Mouse (Mus musculus) v-Abl transformed pro-B cells (cell line): ENCODE data around the gene Taar3.

Source experiments
- in situ Hi-C, 2 experiments: fragments of 400-800 bp; cut with MboI; formaldehyde crosslinking; loops; one replicate each; pipeline ENCODE4 v1.15.1; 2025; ENCODE audit not compliant: unreplicated experiment in 2 of 2

Taar3 gene

DNA sequence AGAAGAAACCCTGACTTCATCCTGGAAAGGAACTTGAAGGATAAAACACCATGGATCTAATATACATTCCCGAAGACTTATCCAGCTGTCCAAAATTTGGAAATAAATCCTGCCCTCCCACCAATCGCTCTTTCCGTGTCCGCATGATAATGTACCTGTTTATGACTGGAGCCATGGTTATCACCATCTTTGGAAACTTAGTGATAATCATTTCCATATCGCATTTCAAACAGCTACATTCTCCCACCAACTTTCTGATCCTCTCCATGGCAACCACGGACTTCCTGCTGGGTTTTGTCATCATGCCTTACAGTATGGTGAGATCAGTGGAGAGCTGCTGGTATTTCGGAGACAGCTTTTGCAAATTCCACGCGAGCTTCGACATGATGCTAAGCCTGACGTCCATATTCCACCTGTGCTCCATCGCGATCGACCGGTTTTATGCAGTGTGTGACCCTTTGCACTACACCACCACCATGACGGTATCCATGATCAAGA lies at the start of gene Taar3:
Gene Taar3, plus strand, starts transcription at position 51 of the 498 bp plus-strand sequence.
- in situ Hi-C loops: no loop called here

DNA sequence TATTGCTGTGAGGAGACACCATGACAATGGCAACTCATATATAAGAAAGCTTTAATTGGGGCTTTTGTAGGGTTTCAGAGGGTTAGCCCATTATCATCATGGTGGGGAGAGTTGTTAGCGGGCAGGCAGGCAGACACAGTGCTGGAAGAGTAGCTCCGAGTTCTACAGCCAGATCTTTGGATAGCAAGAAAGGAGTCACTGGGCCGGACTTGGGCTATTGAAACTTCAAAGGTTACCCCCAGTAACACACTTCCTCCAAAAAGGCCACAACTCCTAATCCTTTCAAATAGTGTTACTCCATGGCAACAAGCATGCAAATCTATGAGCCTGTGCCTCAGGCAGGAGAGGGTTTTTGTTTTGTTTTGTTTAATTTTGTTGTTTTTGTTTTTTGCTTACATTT lies 48.2 kb upstream of the Taar3 start:
- in situ Hi-C loops: no loop called here

DNA sequence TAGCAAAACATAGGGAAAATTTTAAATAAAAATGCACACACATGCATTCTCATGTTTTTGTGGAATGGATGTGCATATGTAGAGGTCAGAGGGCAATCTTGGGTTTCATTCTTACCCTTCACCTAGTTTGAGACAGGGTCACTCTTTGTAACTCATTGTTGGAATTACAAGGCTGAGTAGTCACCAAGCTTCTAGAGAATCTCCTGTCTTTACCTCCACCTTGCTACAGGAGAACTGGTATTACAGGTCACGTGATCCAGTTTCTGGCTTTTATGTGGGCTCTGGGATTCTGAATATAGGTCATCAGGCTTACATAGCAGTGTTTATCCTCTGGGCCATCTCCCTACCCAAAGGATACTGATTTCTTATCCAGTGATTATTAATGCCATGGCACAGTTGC lies 43.7 kb upstream of the Taar3 start:
- in situ Hi-C loops: no loop called here

DNA sequence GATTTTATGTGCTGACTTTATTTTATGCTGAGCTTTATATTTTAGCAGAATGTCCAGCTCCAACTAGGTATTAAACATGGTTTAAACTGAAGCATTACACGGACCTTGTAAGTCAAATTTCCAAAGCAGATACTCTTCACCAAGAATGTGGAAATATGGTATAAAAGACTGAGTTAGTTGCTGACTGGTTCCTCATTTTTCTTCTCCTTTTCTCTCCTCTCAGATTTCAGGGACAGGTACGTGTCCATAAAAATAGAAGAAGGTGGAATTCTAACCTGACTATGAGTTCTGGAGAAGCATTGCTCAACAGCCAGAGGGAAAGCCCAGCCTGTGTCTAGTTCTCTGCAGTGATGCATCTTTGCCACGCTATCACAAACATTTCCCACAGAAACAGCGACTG lies 29.3 kb upstream of the Taar3 start, which contains the start of gene Taar1:
Gene Taar1, plus strand, starts transcription at position 301 of the 400 bp plus-strand sequence.
- in situ Hi-C loops: no loop called here

DNA sequence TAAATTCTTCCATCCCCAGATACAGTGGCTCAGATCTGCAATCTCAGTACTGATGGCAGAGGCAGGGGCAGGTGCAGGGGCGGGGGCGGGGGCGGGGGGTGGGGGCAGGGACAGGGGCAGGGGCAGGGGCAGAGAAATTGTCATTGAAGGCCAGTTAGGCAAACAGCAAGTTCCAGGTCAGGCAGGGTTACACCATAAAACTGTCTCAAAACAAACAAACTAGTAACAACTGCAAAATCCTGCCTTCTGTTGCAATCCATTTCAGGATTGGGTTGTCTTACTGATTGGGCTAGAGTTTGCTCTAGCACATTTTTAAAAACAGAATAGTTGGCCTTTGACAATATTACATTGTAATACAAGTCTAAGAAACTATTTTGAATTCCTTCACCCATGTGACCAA lies 26.9 kb upstream of the Taar3 start:
- in situ Hi-C loops: no loop called here

DNA sequence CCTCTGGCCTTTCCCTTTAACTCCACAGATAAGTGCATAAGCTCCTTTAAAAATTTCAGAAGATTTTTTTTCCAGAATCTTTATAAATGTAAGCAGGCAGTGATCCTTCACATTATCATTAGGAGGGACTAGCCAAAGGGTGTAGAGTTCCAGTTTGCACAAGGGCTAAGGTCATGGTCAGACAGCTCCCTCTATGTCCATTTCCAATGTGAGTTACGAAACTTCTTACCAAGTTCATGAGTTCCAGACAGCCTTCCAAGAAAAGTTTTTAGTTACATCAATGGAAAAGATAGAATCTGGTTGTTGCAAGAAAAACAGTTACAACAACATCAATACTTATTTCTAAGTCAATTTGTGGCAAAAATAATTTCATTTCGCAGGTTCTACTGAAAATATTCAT lies 25.4 kb upstream of the Taar3 start:
- in situ Hi-C loops: no loop called here

DNA sequence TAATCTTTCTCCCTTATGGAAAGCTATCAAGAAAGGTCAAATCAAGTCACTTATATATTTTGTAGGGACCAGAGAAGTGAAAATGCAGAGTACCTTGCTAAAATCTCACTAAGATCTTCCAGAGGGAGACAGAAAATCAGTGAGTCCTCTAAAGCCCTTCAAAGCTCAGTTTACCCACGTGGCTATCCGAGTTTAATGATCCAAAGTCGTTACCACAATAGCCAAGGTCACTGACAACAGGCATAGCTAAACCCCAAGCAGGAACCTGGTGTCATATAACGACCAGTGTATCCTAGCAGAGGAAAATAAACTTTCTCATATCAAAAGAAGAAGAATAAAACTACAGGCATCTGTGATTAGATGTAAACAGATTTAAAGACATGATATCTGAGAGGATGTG lies 11.7 kb upstream of the Taar3 start:
- in situ Hi-C loops: no loop called here

DNA sequence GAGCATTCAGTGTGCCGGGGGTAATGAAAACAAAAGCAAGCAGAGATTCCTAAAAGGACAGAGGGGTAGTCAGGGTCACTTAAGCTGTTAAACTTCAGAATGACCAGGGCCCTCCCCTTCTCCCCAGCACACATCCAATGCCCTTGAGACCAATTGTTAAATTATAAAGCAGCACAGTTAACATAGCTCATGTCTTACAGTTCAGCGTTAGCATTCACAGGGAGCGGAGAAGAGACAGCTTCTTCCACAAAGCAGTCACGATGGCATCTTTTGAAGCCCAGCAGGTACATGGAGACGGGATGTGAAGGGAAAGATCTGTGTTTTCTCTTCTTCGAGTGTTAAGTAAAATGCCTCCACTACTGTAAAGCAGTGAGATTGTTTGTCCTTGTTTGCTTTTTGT lies 11.0 kb upstream of the Taar3 start, which contains the start of gene Taar2:
Gene Taar2, plus strand, starts transcription at position 261 of the 400 bp plus-strand sequence.
- in situ Hi-C loops: no loop called here

DNA sequence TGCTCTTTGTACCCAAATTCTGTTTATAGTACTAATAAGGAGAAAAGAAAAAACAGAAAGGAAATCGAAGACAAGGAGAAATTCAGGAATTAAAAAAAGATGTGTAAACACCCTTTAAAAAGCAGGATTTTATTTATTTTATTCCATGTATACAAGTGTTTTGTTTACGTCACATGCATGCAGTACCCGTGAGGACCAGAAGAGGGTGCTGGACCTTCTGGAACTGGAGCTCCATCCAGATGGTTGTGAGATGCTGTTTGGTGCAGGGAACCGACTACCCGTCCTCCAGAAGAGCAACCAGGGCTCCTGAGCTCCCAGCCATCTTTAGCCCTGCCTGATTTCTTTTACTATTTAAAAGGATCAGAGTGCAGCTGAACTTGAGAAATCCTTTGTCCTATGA lies 6.9 kb upstream of the Taar3 start:
- in situ Hi-C loops: no loop called here

DNA sequence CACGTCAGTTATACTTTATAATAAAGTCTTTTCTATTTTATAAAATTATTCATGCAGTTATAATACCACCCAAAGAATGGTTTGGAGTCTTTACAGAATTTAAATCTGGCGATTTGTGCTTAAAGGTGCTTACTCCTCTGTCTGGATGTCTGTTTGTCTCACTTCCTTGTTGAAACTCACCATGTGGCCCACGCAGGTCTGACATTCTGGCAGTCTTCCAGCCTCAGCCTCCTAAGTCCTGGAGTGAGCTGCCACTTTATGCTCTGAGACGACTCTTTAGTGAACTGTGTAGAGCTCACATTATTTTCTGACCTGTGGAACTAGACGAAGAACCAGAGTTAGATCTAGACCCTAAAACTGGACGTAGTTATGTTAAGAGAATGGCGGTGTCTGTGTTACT lies 1.3 kb upstream of the Taar3 start:
- in situ Hi-C loops: no loop called here

DNA sequence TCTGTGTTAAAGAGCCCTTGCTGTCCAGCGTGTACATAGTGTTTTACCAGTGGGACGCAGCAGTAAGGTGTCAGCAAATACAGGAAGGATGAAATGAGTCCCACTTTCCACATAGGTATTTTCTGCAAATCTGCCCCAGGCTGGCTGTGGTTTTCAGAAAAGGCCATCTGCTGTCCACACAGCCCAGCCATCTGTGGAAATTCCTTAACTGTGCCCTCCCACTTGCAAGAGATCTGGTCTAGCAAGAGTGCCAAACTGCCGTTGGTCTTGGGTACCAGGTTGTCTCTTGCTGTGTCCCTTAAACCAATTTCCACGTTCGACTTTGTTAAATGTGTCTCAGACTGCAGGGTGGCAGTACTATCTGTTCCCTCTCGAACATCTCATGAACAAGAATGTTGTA lies 2.4 kb downstream of the Taar3 start:
- in situ Hi-C loops: no loop called here

DNA sequence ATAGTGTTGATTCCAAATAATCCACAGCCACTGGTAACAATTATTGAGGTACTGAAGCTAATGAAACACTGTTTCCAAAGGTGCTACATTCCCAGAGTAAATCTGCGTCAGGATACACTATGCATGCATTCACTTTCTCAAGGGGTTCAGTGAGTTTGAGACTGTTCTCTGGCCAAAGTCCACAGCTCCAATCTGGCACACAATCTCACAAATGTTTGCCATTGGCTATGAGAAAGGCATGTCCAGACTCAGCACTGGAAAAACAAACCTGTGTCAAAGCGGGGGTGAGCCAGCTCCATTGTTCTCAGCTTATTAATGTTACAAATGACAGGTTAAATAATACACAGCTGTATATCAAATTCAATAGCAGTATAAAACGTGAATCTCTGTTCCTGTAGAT lies 9.7 kb downstream of the Taar3 start:
- in situ Hi-C loops: no loop called here

DNA sequence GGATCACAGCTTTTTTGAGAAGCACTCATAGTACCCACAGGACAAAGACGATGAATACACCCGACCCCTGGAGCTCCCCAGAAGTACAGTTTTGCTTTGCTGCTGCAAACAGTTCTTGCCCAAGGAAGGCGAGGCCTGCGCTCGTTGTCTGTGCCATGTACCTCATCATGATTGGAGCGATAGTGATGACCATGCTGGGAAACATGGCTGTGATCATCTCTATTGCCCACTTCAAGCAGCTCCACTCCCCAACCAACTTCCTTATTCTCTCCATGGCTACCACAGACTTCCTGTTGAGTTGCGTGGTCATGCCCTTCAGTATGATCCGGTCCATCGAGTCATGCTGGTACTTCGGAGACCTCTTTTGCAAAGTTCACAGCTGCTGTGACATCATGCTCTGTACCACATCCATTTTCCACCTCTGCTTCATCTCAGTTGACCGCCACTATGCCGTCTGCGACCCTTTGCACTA lies 11.1 kb downstream of the Taar3 start, which contains the start of gene Taar4:
Gene Taar4, plus strand, starts transcription at position 51 of the 472 bp plus-strand sequence.
- in situ Hi-C loops: no loop called here

DNA sequence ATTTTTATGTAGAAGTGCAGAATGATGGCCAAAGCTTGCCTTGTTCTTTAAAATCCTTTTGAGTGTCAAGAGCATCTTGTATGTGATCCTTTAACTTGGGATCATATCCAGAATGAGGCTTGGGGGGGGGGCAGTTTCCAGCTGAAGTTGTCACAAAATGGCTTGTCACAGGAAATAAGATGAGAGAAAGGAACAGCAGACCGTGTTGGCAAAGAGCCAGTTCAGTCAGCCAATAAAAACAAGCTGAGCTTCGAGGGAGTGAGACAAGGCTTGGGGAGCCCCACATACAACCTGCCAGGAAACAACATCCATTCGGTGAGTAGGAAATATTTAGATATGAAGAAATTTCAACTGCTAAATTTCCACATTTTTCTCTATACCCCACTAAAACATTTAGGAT lies 14.1 kb downstream of the Taar3 start:
- in situ Hi-C loops: no loop called here

DNA sequence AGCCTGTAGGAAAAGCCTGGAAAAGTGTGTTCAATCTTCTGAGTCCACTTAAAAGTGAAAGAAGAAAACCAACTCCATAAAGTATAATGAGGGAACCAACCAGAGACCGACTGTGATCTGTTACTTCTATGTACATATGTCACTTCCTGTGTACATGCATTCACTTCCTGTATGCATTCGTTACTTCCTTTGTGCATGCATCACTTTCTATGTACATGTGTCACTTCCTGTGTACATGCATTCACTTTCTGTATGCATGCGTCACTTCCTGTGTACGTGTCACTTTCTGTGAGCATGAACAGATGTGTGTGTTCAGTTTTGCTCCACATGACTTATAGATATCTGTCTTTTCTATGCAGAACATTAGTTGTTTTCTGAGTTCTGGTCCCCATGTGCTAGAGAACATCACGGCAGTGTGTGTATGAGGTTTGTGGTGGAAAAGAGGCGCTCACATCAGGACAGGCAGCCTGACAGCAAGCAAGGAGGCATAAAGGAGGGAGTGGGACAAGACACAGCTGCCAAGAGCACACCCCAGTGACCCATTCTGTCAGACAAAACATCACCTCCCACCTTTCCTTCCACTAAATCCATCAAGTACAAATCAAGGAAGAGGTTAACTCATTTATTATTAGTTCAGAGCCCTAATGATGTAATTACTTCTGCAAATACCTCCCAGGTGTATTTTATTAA lies 15.7 kb downstream of the Taar3 start:
- in situ Hi-C loops: no loop called here

DNA sequence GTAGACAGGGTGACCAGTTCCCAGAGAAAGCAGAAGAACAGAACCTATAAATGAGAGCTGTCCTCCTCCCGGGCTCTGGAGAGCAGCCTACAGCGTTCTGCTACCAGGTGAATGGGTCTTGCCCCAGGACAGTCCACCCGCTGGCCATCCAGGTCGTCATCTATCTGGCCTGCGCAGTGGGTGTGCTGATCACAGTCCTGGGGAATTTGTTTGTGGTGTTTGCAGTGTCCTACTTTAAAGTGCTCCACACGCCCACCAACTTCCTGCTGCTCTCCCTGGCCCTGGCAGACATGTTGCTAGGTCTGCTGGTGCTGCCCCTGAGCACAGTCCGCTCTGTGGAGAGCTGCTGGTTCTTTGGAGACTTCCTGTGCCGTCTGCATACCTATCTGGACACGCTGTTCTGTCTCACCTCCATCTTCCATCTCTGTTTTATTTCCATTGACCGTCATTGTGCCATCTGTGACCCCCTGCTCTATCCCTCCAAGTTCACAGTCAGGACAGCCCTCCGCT lies 21.4 kb downstream of the Taar3 start, which contains the start of gene Taar5:
Gene Taar5, plus strand, starts transcription at position 51 of the 510 bp plus-strand sequence.
- in situ Hi-C loops: loop anchor here in 1 of 2 experiments (10.0 kb wide), 1 partner anchor 334 kb away; no protein-coding TSS in a partner anchor

DNA sequence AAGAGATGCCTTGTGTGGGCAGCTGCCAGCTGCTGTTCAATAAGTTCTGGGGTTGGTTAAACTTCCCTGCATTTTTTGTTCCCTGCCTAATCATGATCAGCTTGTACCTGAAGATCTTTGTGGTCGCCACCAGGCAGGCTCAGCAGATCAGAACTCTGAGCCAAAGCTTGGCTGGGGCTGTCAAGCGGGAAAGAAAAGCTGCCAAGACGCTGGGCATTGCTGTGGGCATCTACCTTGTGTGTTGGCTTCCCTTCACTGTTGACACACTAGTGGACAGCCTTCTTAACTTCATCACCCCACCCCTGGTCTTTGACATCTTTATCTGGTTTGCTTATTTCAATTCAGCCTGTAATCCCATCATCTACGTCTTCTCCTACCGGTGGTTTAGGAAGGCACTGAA lies 21.9 kb downstream of the Taar3 start:
- in situ Hi-C loops: loop anchor here in 1 of 2 experiments (10.0 kb wide), 1 partner anchor 334 kb away; no protein-coding TSS in a partner anchor

DNA sequence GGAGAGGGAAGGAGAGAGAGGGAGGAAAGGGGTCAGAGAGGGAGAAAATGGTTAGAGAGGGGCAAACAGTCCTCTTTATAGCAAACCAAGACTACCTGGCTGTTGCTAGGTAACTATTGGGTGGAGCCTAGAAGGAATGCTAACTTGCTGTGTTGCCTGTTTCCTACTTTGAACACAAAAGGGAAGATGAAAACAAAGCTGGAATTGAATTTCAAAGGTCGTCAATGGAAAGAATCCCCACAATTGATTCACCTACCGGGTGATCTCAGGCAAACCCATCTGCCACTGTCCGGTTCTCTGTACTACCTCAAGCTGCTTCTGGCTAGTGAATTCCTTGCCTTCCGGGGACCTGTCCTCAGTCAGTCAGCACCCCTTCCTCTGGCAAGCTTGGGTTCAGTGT lies 28.6 kb downstream of the Taar3 start:
- in situ Hi-C loops: loop anchor here in 1 of 2 experiments (10.0 kb wide), 1 partner anchor 327 kb away; no protein-coding TSS in a partner anchor

DNA sequence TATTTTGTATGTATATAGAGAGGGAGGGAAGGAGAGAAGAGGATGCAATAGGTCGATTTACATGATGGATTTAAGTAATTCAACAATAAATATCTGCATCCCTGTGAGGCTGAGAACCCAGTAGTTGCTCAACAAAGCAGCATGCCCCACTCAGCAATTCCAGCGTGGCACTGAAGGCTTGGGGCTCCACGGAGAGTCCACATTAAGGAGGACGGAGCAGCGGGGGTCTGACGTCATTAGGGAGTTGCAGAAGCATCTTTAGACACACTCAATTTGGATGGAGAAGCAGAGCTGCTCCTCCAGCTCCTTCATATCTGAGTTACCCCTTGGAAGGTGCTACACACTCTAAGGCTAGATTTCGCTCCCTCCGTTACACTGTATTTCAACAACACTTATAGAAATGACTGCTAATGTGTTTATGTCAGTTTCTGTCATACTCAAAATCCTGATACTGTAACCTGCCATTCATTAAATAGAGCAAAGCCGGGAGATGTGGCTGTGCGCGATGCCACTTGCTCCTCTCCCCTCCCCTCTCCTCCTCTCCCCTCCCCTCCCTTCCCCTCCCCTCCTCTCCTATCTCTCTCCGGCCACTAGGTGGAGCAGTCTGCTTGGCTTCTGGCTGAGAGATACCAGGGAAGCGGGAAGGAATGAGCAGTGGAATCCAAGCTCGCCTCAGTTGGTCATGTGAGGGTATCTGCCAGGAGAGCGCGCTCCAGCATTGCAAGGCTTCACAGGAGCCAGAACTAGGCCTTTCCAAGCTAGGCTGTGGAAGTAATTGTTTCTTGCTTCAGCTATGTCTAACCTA lies 29.7 kb downstream of the Taar3 start:
- in situ Hi-C loops: loop anchor here in 1 of 2 experiments (10.0 kb wide), 1 partner anchor 326 kb away; no protein-coding TSS in a partner anchor

DNA sequence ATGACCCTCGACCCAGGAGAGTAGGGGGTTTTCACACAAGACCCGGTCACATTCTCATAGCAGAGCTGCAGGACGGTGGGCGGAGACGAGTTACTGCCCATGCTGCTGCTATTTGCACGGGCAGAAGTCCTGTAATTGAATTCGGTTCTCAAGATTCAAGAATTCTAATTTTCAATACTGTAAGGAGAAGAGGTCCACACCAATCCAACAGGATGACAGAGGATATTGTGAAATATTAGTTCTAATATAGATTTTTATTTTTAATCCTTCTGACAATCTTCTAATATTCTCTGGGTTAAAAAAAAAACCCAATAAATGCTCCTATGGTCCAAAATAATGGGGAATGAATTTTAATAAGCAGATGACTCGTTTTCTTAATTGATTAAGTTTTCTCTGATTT lies 36.2 kb downstream of the Taar3 start, which contains the start of gene Taar6:
Gene Taar6, minus strand, starts transcription at position 101 of the 400 bp plus-strand sequence.
- in situ Hi-C loops: no loop called here

DNA sequence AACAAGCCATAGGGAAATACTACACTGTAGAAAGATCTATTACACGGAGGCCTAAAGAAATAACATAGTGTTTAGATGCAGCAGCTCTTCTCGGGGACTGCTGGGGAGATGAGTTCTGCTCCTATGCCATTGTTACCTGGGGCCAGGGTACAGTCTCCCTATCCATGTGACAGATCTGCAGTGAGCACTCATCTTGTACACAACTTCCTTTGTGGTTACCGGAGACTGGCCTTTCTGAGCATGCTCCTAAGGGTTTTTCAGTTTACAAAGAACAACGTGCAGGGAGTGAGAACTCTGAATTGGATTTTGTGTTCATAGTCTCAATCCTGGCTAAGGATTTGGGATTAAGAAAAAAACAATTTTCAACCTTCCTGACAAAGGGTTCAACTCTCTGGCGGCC lies 37.1 kb downstream of the Taar3 start:
- in situ Hi-C loops: no loop called here
